Mouse (Mus musculus) hindbrain, postnatal 0 days (tissue): ENCODE results near the gene Aldh1a3. TPM values are rescaled to one million over a fixed set of nuclear protein-coding genes. Genes with fewer than 3 reads are reported as not detected.

Experiments used
- ATAC-seq: fragments of 200-750 bp; cut with Nextera tagmentation; 2 replicates; pipeline ENCODE4 v1.8.0; 2017; ENCODE audit warnings: mild to moderate bottlenecking, moderate TSS enrichment, moderate library complexity
- DNase-seq: peaks from one replicate; pipeline ENCODE4 v3.0.0-alpha.2; 2015; ENCODE audit warnings: low spot score
- H3K27ac ChIP-seq: fragments of 300-500 bp; sonication (generic); 2 replicates; pipeline ENCODE4 v1.5.1; 2014; ENCODE audit warnings: mild to moderate bottlenecking
- H3K27me3 ChIP-seq: fragments of 300-500 bp; sonication (generic); 2 replicates; pipeline ENCODE4 v1.6.1; 2014; ENCODE audit warnings: low read length, mixed read lengths; ENCODE audit not compliant: insufficient read depth
- H3K36me3 ChIP-seq: fragments of 300-500 bp; sonication (generic); 2 replicates; pipeline ENCODE4 v1.6.1; 2014; ENCODE audit warnings: low read length, mixed read lengths; ENCODE audit not compliant: insufficient read depth
- H3K4me1 ChIP-seq: fragments of 300-500 bp; sonication (generic); 2 replicates; pipeline ENCODE4 v1.6.1; 2014; ENCODE audit warnings: antibody characterized with exemption, low read length, mixed read lengths; ENCODE audit not compliant: insufficient read depth
- H3K4me2 ChIP-seq: fragments of 300-500 bp; sonication (generic); 2 replicates; pipeline ENCODE4 v1.6.1; 2014; ENCODE audit warnings: low read depth, mild to moderate bottlenecking, low read length, moderate library complexity, mixed read lengths
- H3K4me3 ChIP-seq: fragments of 300-500 bp; sonication (generic); 2 replicates; pipeline ENCODE4 v1.5.1; 2014; ENCODE audit warnings: low read length
- H3K9ac ChIP-seq: fragments of 300-500 bp; sonication (generic); replicated peaks from 2 replicates; pipeline ENCODE4 v1.6.1; 2014; ENCODE audit warnings: mild to moderate bottlenecking, low read length, moderate library complexity, mixed read lengths
- H3K9me3 ChIP-seq: fragments of 300-500 bp; sonication (generic); 2 replicates; pipeline ENCODE4 v1.6.1; 2016; ENCODE audit warnings: low read length, mixed read lengths
- CTCF ChIP-seq: IDR thresholded peaks from 2 replicates; pipeline ENCODE4 v1.5.1; 2016; ENCODE audit warnings: antibody characterized with exemption, control low read depth, low read depth
- WGBS: fragments of 180-500 bp; shearing (Covaris S2); extraction: QIAGEN DNeasy Blood & Tissue Kit; methylation state at CpG from one replicate; pipeline ENCODE4 v1.1.7; 2014; 5-methylcytosine and 5-hydroxymethylcytosine counted together
- polyA plus RNA-seq: library from polyadenylated mRNA; unstranded; fragments of >200 nt; fragmentation: Nextera tagmentation; extraction: Ambion mirVana; gene quantifications from 2 replicates; pipeline ENCODE4 v1.2.1, GENCODE M21; 2015
- total RNA-seq: library from RNA; depleted of rRNA; stranded (reverse); fragments of >200 nt; gene quantifications from 2 replicates; pipeline ENCODE4 v1.2.3, GENCODE M21; 2014

Gene Aldh1a3
- total and polyA plus RNA-seq, 2 experiments from 2014 or later: 3.5 to 4.6 TPM

- Histone ChIP-seq H3K27ac (no peak overlapping the region), H3K9ac (no peak overlapping the region), H3K36me3 (no peaks in the 10 kb centered on the region), H3K27me3 (no peaks in the 10 kb centered on the region), H3K4me2 (no peak overlapping the region), H3K9me3 (no peaks in the 10 kb centered on the region), H3K4me1 (no peaks in the 10 kb centered on the region), H3K4me3 (no peak overlapping the region)
- no peak for TF ChIP-seq CTCF
- 77% methylated on average over 4 of the region's 4 CpGs for WGBS
- no peak for DNase-seq
- ATAC-seq: no peak
These were observed 22.5 kb downstream of the Aldh1a3 start for GRCm38 (mm10) chr7:66404802-66405201.

GRCm38 (mm10) chr7:66404141-66404540, 23.2 kb downstream of the Aldh1a3 start:
- 51% methylated on average over 10 of the region's 10 CpGs for WGBS
- Histone ChIP-seq H3K4me2 (no peak overlapping the region), H3K9ac (no peak overlapping the region), H3K27me3 (no peaks in the 10 kb centered on the region), H3K27ac (no peak overlapping the region), H3K4me1 (no peaks in the 10 kb centered on the region), H3K9me3 (no peaks in the 10 kb centered on the region), H3K4me3 (no peak overlapping the region), H3K36me3 (no peaks in the 10 kb centered on the region)
- peak; percentile 25; the same call in 1 of the 2 replicates for ATAC-seq
- peak; percentile 21 for DNase-seq
- no peak for TF ChIP-seq CTCF

- WGBS: 94% methylated on average over 5 of the region's 5 CpGs
- Histone ChIP-seq H3K4me2 (no peak overlapping the region), H3K27ac (no peak overlapping the region), H3K4me1 (no peaks in the 10 kb centered on the region), H3K9me3 (no peaks in the 10 kb centered on the region), H3K9ac (no peak overlapping the region), H3K36me3 (no peaks in the 10 kb centered on the region), H3K27me3 (no peaks in the 10 kb centered on the region), H3K4me3 (no peak overlapping the region)
- no peak for TF ChIP-seq CTCF
- ATAC-seq: no peak
- DNase-seq: no peak
These were observed 24.4 kb downstream of the Aldh1a3 start for GRCm38 (mm10) chr7:66402876-66403275.

- no peak for TF ChIP-seq CTCF
- DNase-seq (no peak), ATAC-seq (no peak)
- WGBS: 63% methylated on average over 8 of the region's 8 CpGs
- no peak overlapping the region for H3K4me2 ChIP-seq
- no peaks in the 10 kb centered on the region for H3K4me1 ChIP-seq
- no peak overlapping the region for H3K4me3 ChIP-seq
- H3K9me3 ChIP-seq: no peaks in the 10 kb centered on the region
- H3K27me3 ChIP-seq: no peaks in the 10 kb centered on the region
- no peak overlapping the region for H3K9ac ChIP-seq
- no peaks in the 10 kb centered on the region for H3K36me3 ChIP-seq
- H3K27ac ChIP-seq: no peak overlapping the region
These were observed 25.7 kb downstream of the Aldh1a3 start for GRCm38 (mm10) chr7:66401605-66402004.

GRCm38 (mm10) chr7:66397288-66397687, 30.0 kb downstream of the Aldh1a3 start:
- ATAC-seq (no peak), DNase-seq (no peak)
- Histone ChIP-seq H3K9ac (no peak overlapping the region), H3K4me2 (no peak overlapping the region), H3K4me3 (no peak overlapping the region), H3K36me3 (no peaks in the 10 kb centered on the region), H3K4me1 (no peaks in the 10 kb centered on the region), H3K27me3 (no peaks in the 10 kb centered on the region), H3K27ac (no peak overlapping the region), H3K9me3 (no peaks in the 10 kb centered on the region)
- WGBS: 32% methylated on average over 3 of the region's 3 CpGs
- TF ChIP-seq CTCF: no peak

- H3K4me1 ChIP-seq: 0 out of 2 replicates have a peak, but pooled peaks cover 6% of the 10 kb centered on the region
- ATAC-seq: peak; percentile 84; the same call in 1 of the 2 replicates
- H3K27ac ChIP-seq: no peak overlapping the region
- peak overlapping the region; percentile 56; the same call in 1 of the 2 replicates for H3K9ac ChIP-seq
- no peaks in the 10 kb centered on the region for H3K9me3 ChIP-seq
- 13% methylated on average over 28 of the region's 28 CpGs for WGBS
- peak; percentile 86 for DNase-seq
- H3K36me3 ChIP-seq: no peaks in the 10 kb centered on the region
- H3K4me3 ChIP-seq: peak overlapping the region; percentile 54
- peak overlapping the region; percentile 99 for H3K4me2 ChIP-seq
- TF ChIP-seq CTCF: peak; percentile 92
- H3K27me3 ChIP-seq: 0 out of 2 replicates have a peak, but pooled peaks cover 2% of the 10 kb centered on the region
These were observed 38.4 kb downstream of the Aldh1a3 start for GRCm38 (mm10) chr7:66388621-66389532.
